Mouse (Mus musculus) right cerebral cortex, postnatal 4 days (tissue): ENCODE measurements around the gene Tff1.

Source experiments
- DNase-seq: peaks from one replicate; pipeline ENCODE4 v3.0.0-alpha.2; 2022

Tff1 gene

GRCm38 (mm10) chr17:31165127-31165526 lies at the start of gene Tff1:
Tff1 (minus strand) TSS chr17:31165277.
- DNase-seq: no peak

- DNase-seq: no peak
Observed at GRCm38 (mm10) chr17:31211881-31212280, 46.8 kb upstream of the Tff1 start.

- no peak for DNase-seq
Observed at GRCm38 (mm10) chr17:31210299-31210698, 45.2 kb upstream of the Tff1 start.

GRCm38 (mm10) chr17:31209376-31209930 lies 44.4 kb upstream of the Tff1 start:
- no peak for DNase-seq

- no peak for DNase-seq
Observed at GRCm38 (mm10) chr17:31208654-31209053, 43.6 kb upstream of the Tff1 start.

GRCm38 (mm10) chr17:31207771-31208334 lies 42.8 kb upstream of the Tff1 start, which contains the start of gene Ubash3a:
Ubash3a (plus strand) TSS chr17:31207873.
- DNase-seq: no peak

GRCm38 (mm10) chr17:31198877-31199276 lies 33.8 kb upstream of the Tff1 start, which contains the start of gene Tmprss3:
Tmprss3 (minus strand) TSS chr17:31198977.
- DNase-seq: no peak

- DNase-seq: no peak
Observed at GRCm38 (mm10) chr17:31196283-31196682, 31.2 kb upstream of the Tff1 start.

- DNase-seq: no peak
Observed at GRCm38 (mm10) chr17:31195207-31195606, 30.1 kb upstream of the Tff1 start.

GRCm38 (mm10) chr17:31193360-31193759 lies 28.3 kb upstream of the Tff1 start:
- no peak for DNase-seq

GRCm38 (mm10) chr17:31192663-31193062 lies 27.6 kb upstream of the Tff1 start:
- no peak for DNase-seq

GRCm38 (mm10) chr17:31191825-31192224 lies 26.7 kb upstream of the Tff1 start:
- no peak for DNase-seq

GRCm38 (mm10) chr17:31187370-31187769 lies 22.3 kb upstream of the Tff1 start:
- DNase-seq: peak; percentile 71

GRCm38 (mm10) chr17:31184269-31184990 lies 19.4 kb upstream of the Tff1 start:
- no peak for DNase-seq

- no peak for DNase-seq
Observed at GRCm38 (mm10) chr17:31183180-31183974, 18.3 kb upstream of the Tff1 start.

GRCm38 (mm10) chr17:31181490-31181889 lies 16.4 kb upstream of the Tff1 start:
- no peak for DNase-seq

GRCm38 (mm10) chr17:31176321-31176720 lies 11.2 kb upstream of the Tff1 start:
- DNase-seq: no peak

GRCm38 (mm10) chr17:31169796-31170195 lies 4.7 kb upstream of the Tff1 start:
- no peak for DNase-seq

GRCm38 (mm10) chr17:31163821-31164220 lies 1.3 kb downstream of the Tff1 start:
- no peak for DNase-seq

- DNase-seq: no peak
Observed at GRCm38 (mm10) chr17:31162607-31163006, 2.5 kb downstream of the Tff1 start.

GRCm38 (mm10) chr17:31160291-31160690 lies 4.8 kb downstream of the Tff1 start:
- no peak for DNase-seq

- DNase-seq: no peak
Observed at GRCm38 (mm10) chr17:31157921-31158320, 7.2 kb downstream of the Tff1 start.

- DNase-seq: no peak
Observed at GRCm38 (mm10) chr17:31153785-31154184, 11.3 kb downstream of the Tff1 start.
